Mouse (Mus musculus) adrenal gland, postnatal 10 days (tissue): ENCODE measurements at regions not wholly inside any gene's neighbourhood (a gene's known extent, or its start where the extent isn't known, plus 50 kb on each side); places are given as distances from the start of the nearest gene placed in this dataset.

ENCODE experiments used
- DNase-seq: peaks from one replicate; pipeline ENCODE4 v3.0.0; 2021; ENCODE audit warnings: mixed read lengths

DNA sequence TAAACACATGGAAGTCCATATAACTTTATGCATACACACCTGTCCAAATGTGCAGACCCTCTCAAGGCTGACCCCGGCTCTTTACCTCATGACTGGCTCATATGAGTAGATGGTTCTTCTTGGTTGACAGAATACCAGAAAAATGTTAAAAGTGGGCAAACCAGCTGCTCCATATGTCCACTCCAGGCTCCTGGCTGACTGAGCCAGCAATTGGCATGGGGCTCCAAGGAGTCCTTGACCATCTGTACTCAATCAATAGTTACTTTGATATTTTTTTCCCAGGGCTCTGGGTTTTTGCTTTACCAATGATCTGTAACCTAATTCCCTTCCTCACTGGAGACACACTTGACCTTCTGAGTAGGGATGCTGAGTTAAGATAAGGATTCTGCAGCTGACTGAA is 345.5 kb downstream of the Ccser2 start:
- DNase-seq = no peak

- no peak for DNase-seq
Measured at GRCm38 (mm10) chr14:36618459-36619085, 350.0 kb downstream of the Ccser2 start.

DNA sequence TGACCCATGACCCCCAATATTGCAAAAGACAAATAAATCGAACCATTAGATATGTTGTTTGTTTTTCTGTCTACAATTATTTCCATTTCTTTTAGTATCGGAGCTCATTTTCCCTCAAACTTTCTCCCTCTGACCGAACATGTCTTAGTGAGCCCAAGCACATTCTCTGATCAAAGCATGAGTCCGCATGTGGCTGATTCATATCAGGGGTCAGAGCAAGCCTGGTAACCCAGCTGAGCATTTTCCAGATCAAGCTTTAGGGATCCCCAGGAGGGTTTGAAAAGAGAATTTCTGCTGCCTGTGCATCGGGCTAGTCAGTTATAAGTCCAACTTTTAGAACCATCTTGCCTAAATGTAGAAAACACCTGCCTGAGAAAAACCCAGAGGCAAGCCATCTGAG is 350.6 kb downstream of the Ccser2 start:
- no peak for DNase-seq

DNA sequence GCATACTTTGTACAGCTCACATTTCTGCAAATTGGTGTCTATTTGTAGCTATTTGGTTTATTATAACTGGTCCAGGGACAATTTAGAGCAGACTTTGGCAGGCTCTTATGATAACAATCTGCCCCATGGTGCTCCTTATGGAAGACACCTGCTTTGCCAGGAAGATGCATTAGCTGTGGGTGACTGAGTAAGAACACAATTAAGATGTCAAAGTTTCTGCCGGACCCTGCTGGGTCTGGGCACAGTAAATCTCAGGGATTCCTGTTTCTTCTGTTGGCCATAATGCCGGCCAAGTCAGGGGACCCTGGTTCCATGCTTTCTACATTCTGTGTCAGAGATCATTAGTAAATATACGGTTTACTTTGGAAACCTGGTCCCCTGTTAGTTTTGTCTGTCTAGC is 353.7 kb downstream of the Ccser2 start:
- DNase-seq = no peak

DNA sequence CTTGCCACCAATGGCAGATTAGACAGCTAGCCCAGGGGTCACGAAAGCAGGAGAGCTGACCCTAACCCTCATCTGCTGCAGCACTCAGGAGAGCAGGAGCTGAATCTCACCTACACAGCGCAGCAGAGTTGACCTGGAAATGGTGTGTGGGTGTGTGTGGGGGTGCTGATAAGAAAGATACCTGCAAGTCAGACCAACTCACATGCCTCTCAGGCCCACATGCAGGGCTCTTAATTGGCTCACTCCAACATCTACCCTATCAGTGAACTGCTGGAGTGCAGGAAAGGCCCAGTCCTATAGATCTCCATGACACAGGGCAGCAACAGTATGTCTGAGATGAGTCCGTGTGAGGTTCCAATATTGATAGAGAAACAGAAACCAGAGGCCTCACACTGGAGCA is 355.7 kb downstream of the Ccser2 start:
- DNase-seq = no peak

DNA sequence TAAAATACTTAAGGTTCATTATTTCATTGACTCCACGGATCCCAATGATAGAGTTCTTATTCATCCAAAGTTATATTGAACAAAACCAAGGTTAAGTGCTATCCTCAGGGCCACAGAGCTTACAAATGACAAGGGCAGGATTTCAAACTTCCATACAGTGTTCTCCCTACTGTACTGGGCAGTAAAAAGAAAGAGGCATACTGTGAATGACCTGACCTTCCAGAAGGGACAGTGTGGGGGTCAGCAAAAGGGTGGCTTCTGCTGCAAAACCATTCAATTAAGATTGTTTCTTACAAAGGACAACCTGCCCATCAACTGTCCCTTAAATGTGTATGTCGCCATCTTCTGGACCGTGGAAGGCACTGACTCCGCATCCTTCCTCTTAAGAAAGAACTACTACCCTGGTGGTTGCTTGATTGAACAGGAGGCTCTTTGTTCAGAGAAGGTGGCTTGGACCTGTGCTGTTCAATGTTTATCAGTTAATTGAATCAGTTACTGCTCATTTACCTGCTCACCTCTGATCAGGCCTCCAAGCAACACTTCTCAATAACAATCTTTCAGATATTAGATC is 384.4 kb downstream of the Ccser2 start:
- DNase-seq = no peak

GRCm38 (mm10) chr14:36583338-36584064 is 385.1 kb downstream of the Ccser2 start:
- no peak for DNase-seq

DNA sequence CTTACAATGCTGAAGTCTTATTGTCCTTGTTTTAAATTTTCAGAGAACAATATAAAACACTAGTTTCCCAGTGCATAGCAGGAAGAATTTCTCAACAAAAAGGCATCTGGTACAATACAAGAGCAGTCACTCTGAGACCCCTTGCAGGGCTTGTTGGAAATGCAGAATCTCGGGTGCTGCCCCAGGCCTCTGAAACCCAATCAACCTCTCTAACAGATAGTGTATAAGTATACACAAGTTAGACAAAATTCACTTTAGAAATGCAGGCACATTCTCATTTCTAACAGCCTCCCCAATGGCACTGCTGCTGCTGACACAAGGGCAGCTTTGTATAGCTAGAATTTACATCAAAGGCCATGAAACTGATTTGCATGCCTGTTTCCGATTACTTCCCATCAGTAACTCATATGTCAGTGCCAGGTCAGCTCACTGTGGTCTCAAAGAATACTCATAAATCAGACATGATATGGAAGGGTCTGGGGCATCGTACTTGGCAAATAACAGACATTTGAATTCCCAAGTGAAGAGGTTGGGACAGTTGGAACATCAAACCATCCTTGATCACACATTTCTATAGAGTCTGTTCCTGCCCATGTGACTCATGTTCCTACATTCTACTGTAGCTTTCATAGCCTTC is 405.2 kb downstream of the Ccser2 start:
- DNase-seq = no peak

DNA sequence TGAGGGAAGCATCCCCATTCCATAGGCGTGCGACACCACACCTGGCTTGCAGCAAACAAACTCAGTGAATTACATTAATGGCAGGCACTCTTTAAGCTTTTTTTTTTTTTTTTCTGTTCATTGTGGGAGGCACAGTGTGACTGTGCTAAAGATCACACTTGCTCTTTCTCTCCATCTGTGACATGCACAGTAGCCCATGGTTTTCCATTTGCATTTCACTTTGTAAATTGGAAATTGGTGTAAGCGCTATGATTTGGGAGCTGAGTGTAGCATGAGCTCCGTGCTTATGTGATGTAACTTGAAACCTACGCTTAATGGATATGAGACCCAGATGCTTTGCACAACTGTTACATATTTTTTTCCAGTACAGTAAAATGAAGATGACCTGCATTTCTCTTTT is 431.2 kb downstream of the Ccser2 start:
- no peak for DNase-seq

DNA sequence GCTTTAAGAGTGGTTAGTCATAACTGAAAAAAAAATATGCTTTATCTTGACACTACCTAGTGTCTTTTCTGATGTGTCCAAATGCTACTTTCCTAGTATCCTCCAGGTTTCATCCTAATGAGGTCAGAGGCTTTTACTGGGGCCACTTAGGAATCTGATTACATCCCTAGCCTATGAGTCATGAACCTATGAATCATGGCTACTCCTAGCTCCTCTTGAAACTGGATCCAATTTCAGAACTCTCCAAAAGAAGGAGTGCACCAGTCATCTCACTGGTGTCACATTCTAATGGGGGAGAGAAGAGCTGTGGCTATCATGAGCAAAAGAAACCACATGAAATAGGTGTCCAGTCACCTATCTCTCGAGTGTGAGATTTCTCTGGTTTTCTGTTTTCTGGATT is 432.6 kb downstream of the 4930474N05Rik start:
- no peak for DNase-seq

DNA sequence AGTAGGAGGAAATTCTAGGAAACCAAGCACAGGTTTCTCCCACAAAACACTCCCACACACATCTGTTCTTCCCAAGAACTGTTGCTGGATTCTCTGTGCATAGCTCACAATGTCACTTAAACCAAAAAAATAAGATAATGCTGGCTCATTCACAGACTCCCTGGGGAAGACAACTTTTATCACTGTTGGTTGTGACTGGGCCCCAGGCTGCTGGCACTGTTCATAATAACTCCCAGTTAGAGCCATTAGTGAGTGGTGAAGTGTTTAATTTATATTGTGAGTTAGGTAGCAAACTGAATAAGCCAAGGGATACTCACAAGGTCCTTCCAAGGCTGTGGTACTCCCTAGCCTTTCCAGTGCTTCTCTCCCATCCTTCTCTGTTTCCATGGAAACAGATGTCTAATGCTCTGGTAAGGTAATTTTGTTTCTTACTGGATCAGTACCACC is 430.9 kb downstream of the 4930474N05Rik start:
- DNase-seq = no peak

- no peak for DNase-seq
Measured at GRCm38 (mm10) chr14:36502076-36502994, 407.6 kb downstream of the 4930474N05Rik start.

- no peak for DNase-seq
Measured at GRCm38 (mm10) chr14:36499323-36499722, 404.6 kb downstream of the 4930474N05Rik start.

- DNase-seq = no peak
Measured at GRCm38 (mm10) chr14:36485499-36485898, 390.8 kb downstream of the 4930474N05Rik start.

GRCm38 (mm10) chr14:36471617-36472016 is 376.9 kb downstream of the 4930474N05Rik start:
- no peak for DNase-seq

- DNase-seq = no peak
Measured at GRCm38 (mm10) chr14:36470362-36470761, 375.6 kb downstream of the 4930474N05Rik start.

GRCm38 (mm10) chr14:36453049-36453448 is 358.3 kb downstream of the 4930474N05Rik start:
- no peak for DNase-seq

DNA sequence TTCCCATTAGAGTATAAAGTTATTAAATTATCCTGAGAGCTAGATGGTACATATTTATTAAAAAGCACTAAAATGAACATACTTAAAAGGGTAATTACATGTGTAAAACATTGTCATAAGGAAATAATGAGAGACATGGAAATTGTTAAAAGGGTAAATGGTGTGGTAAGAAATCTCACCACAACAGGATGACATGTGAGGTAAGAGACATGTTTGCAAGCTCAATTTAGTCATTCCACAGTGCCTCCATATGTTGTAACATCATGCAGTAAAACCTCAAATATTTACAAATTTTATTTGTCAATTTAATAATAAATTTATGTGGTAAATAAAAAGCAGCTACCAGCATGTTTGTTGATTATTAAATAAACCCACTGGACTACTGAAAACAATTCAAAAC is 355.4 kb downstream of the 4930474N05Rik start:
- DNase-seq = no peak

DNA sequence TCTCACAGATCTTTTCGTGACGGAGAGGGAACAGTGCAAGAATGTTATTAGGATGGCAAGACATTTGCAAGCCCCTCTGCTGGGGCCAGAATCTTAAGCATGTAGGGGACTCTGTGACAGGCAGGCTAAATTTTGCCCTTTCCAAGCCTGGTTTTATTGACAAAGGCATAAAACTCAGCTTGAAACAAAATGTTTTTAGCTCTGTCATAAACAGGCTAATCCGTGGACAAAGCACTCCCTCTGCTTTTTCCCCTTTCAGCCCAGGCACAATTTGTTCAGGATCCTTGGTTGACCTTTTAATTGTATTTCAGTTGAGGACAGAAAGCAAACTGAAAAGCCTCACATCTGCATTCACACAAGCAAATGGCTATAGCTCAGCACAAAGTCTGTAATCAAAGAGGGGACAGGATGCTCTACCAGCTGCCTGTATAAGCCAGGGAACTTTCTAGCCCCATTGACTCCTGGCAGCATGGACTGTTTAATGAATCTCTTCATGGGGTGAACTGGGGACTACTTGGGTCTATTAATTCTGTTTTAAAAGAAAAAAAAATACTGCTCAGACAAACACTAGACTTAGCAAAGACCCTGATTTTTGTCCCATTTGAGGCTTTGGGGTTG is 320.0 kb downstream of the 4930474N05Rik start:
- no peak for DNase-seq

- DNase-seq = no peak
Measured at GRCm38 (mm10) chr14:36414180-36414579, 319.5 kb downstream of the 4930474N05Rik start.
